Mouse (Mus musculus) ES-E14 (cell line): ENCODE measurements around the gene Cog4. TPM values are rescaled to one million over a fixed set of nuclear protein-coding genes. Genes with fewer than 3 reads are reported as not detected.

Source experiments
- DNase-seq: peaks from one replicate; pipeline ENCODE4 v3.0.0-alpha.2; 2013; ENCODE audit warnings: low read depth, low spot score
- H3K27ac ChIP-seq: 2 replicates; pipeline ENCODE4 v1.5.1; 2012; ENCODE audit warnings: low read depth, mild to moderate bottlenecking, low read length, moderate library complexity, mixed read lengths; ENCODE audit not compliant: poor library complexity, insufficient read depth, severe bottlenecking
- H3K36me3 ChIP-seq: 2 replicates; pipeline ENCODE4 v1.6.1; 2012; ENCODE audit warnings: mild to moderate bottlenecking, low read length, moderate library complexity, mixed read lengths; ENCODE audit not compliant: control insufficient read depth, poor library complexity, insufficient read depth, severe bottlenecking
- H3K4me1 ChIP-seq, 2 experiments: fragments of 150-350 bp in 1 of 2; sonication (generic) in 1 of 2; 2 replicates each; pipeline ENCODE4 v1.6.1; 2012; ENCODE audit warnings: low read length in 2 of 2, mild to moderate bottlenecking in 1 of 2, mixed read lengths in 1 of 2; ENCODE audit not compliant: control insufficient read depth in 2 of 2, insufficient read depth in 2 of 2, poor library complexity in 1 of 2
- H3K4me3 ChIP-seq, 2 experiments: fragments of 150-350 bp in 1 of 2; sonication (generic) in 1 of 2; 2 replicates each; pipeline ENCODE4 v1.5.1; 2012; ENCODE audit warnings: low read length in 2 of 2, low read depth in 1 of 2, mild to moderate bottlenecking in 1 of 2, mixed read lengths in 1 of 2; ENCODE audit not compliant: insufficient read depth in 1 of 2, poor library complexity in 1 of 2, severe bottlenecking in 1 of 2
- H3K9ac ChIP-seq: 2 replicates; pipeline ENCODE4 v1.6.1; 2012; ENCODE audit warnings: low read depth, mild to moderate bottlenecking, low read length, mixed read lengths; ENCODE audit not compliant: poor library complexity, insufficient read depth, severe bottlenecking
- H3K9me3 ChIP-seq: fragments of 150-350 bp; sonication (generic); 2 replicates; pipeline ENCODE4 v1.6.1; 2012; ENCODE audit warnings: low read depth, mild to moderate bottlenecking, low read length; ENCODE audit not compliant: control insufficient read depth, insufficient read depth
- CHD2 ChIP-seq: IDR thresholded peaks from 2 replicates; pipeline ENCODE4 v1.6.1; 2014; ENCODE audit warnings: mild to moderate bottlenecking, low read depth, low read length, inconsistent platforms
- HCFC1 ChIP-seq: IDR thresholded peaks from 2 replicates; pipeline ENCODE4 v1.6.1; 2012; ENCODE audit warnings: low read length, inconsistent platforms, borderline replicate concordance; ENCODE audit not compliant: insufficient read depth
- MAFK ChIP-seq: IDR thresholded peaks from 2 replicates; pipeline ENCODE4 v1.6.1; 2014; ENCODE audit warnings: mild to moderate bottlenecking, low read depth, low read length, inconsistent platforms; ENCODE audit not compliant: insufficient read depth
- ZC3H11A ChIP-seq: IDR thresholded peaks from 2 replicates; pipeline ENCODE4 v1.6.1; 2012; ENCODE audit warnings: low read depth, mild to moderate bottlenecking, inconsistent platforms, low read length, borderline replicate concordance
- ZNF384 ChIP-seq: IDR thresholded peaks from 2 replicates; pipeline ENCODE4 v1.6.1; 2012; ENCODE audit warnings: low read depth, low read length, inconsistent platforms
- in situ Hi-C, 2 experiments: fragments of 600-800 bp; cut with MboI; formaldehyde crosslinking; loops; one replicate each; pipeline ENCODE4 v1.15.1; 2025; ENCODE audit warnings: low sequenced_read_pairs in 2 of 2, inconsistent platforms in 1 of 2; ENCODE audit not compliant: unreplicated experiment in 2 of 2
- total RNA-seq: library from RNA; depleted of rRNA; stranded (reverse); fragments of 300-350 nt; gene quantifications from 2 replicates; pipeline ENCODE4 v1.2.3, GENCODE M21; 2012

The Cog4 gene
- total RNA-seq, 1 experiment, result 64.7 TPM

- H3K36me3 ChIP-seq, result peaks cover 74% of the 10 kb centered on the region
- H3K4me1 ChIP-seq, result no peaks in the 10 kb centered on the region
- TF ChIP-seq HCFC1, result no peak
- no peak for TF ChIP-seq ZNF384
- TF ChIP-seq MAFK, result no peak
- TF ChIP-seq ZC3H11A, result no peak
- TF ChIP-seq CHD2, result no peak
- no peak overlapping the region for H3K4me3 ChIP-seq
- in situ Hi-C loops, result loop anchor here in 1 of 2 experiments (10.0 kb wide), 1 partner anchor 466 kb away; no protein-coding TSS in a partner anchor
- no peak overlapping the region for H3K27ac ChIP-seq
- H3K9ac ChIP-seq, result no peak overlapping the region
- no peak for DNase-seq
- H3K9me3 ChIP-seq, result no peaks in the 10 kb centered on the region
These were observed 27.8 kb upstream of the Cog4 start for GRCm38 (mm10) chr8:110818593-110818992.

DNA sequence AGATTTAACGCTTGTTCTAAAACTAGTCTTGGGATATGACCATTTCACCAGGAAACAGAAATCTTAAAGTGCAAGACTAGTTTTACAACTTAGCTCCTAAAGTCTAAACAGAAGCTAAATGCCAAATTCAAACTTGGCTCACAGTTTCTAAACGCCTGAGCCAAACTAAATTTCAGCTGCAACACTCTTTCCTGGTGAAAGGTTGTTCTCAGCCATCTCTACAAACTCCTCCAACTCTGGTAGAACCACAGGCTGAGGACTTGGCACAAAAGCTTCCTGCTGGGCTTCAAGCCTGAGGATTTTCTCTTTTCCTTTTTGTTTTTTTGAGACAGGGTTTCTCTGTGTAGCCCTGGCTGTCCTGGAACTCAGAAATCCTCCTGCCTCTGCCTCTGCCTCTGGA, 26.1 kb upstream of the Cog4 start:
- DNase-seq, result no peak
- Histone ChIP-seq H3K9ac (no peak overlapping the region), H3K27ac (no peak overlapping the region), H3K4me3 (no peak overlapping the region), H3K9me3 (no peaks in the 10 kb centered on the region), H3K36me3 (peaks cover 66% of the 10 kb centered on the region), H3K4me1 (no peaks in the 10 kb centered on the region)
- in situ Hi-C loops, result no loop called here
- TF ChIP-seq CHD2, result no peak
- TF ChIP-seq ZC3H11A, result no peak
- TF ChIP-seq ZNF384, result no peak
- TF ChIP-seq HCFC1, result no peak
- no peak for TF ChIP-seq MAFK

DNA sequence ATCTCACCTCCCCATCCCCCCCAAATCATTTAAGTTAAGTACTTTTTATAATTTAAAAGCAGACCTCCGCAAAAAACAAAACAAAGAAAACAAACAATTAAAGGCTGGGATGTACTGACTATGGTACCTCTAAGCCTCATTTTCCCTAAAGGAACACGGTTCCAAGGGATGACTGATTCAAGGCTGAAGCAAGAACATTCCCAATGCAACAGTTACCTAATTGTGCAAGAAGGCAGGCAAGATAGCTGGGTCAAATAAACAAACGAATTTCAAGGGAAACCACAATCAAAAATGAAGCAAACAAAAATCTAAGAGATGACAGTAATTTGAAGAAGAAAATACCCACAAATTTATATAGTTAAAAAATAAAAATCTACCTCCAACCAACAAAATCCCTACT, 24.4 kb upstream of the Cog4 start:
- Histone ChIP-seq H3K4me3 (no peak overlapping the region), H3K36me3 (peaks cover 62% of the 10 kb centered on the region), H3K4me1 (no peaks in the 10 kb centered on the region), H3K27ac (no peak overlapping the region), H3K9ac (no peak overlapping the region), H3K9me3 (no peaks in the 10 kb centered on the region)
- TF ChIP-seq HCFC1 (no peak), MAFK (no peak), ZC3H11A (no peak), CHD2 (no peak)
- in situ Hi-C loops, result no loop called here
- DNase-seq, result no peak

DNA sequence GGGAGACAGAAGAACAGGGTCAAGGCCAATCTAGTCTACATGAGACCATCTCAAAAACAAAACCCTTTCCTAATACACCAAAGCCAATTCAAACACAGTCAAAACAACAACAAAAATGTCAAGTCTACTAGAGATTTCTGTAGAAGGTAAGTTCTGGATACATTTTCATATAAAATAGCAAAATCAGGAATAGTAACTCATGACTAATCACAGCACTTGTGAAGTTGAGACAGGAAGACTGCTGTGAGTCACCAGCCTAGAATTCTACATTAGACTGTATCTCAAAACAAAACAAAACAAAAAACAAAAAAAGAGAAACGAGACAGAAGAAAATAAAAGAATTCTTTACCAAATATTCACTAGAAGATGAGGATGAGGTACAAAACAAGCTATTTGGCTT, 21.5 kb upstream of the Cog4 start:
- Histone ChIP-seq H3K4me3 (no peak overlapping the region), H3K27ac (no peak overlapping the region), H3K9ac (no peak overlapping the region), H3K4me1 (no peaks in the 10 kb centered on the region; a peak in 1 of 4 replicates), H3K9me3 (no peaks in the 10 kb centered on the region; the same call in 1 of the 2 replicates), H3K36me3 (peaks cover 59% of the 10 kb centered on the region)
- in situ Hi-C loops, result loop anchor here in 1 of 2 experiments (25.0 kb wide), 1 partner anchor 462 kb away; no protein-coding TSS in a partner anchor
- DNase-seq, result no peak
- TF ChIP-seq MAFK, result no peak
- TF ChIP-seq CHD2, result no peak
- TF ChIP-seq ZC3H11A, result no peak
- no peak for TF ChIP-seq HCFC1
- TF ChIP-seq ZNF384, result no peak

DNA sequence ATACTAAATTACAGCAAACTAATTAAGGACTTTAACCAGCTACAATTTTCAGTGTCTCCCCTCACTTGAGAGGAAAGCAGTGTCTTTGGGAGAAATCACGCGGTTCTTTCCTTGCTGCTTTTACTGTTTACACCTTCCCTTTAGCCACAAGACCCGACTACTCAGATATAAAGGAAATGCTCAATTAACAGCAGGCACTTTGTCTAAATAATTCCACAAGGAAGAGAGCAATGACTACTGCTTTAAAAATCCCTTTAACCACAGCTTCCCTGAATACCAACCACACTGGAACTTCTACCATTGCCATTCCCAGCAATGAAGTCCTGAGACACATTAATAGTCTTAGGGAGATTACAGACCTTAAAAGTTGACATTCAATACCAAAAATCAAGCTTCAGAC, 17.9 kb upstream of the Cog4 start:
- DNase-seq, result no peak
- no peaks in the 10 kb centered on the region; a peak in 1 of 4 replicates for H3K4me1 ChIP-seq
- TF ChIP-seq HCFC1, result no peak
- TF ChIP-seq ZNF384, result no peak
- no peak for TF ChIP-seq CHD2
- TF ChIP-seq MAFK, result no peak
- no peak for TF ChIP-seq ZC3H11A
- H3K9ac ChIP-seq, result no peak overlapping the region
- in situ Hi-C loops, result loop anchor here in 1 of 2 experiments (25.0 kb wide), 1 partner anchor 459 kb away; no protein-coding TSS in a partner anchor
- H3K4me3 ChIP-seq, result no peak overlapping the region
- no peaks in the 10 kb centered on the region; the same call in 1 of the 2 replicates for H3K9me3 ChIP-seq
- peaks cover 61% of the 10 kb centered on the region for H3K36me3 ChIP-seq
- H3K27ac ChIP-seq, result no peak overlapping the region
